In the genomic region with DNA sequence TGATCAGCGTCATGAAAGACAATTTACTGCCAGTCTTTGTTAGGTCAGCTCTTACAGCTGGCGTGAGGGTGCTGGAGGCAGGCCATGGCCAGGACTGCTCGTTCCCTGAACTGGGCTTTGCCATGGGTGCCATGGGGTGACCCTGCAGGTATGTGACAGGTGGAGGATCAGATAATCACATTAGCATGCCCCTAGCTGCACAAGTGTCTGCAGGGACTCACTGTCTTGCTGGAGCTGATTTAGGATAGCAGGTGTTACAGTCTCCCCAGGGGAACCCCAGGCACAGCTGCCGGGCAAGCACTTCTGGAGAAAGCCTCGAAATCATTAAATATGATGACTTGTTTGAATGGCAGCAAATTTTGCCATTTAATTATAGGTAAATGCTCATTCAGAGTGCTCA, we compare ENCODE assay signal across 14 mouse cellular contexts.
DNase-seq lines count a peak whose midpoint lies in the region; ATAC-seq and TF ChIP-seq lines count a peak whose summit lies in the region.
"Had no signal": no experiment of that assay in that cellular context is flagged by ENCODE, and none has a peak within 500 bp of the region (broad histone marks: within the 10 kb centered on the region; RNA-seq: fewer than 3 reads in every experiment).

No protein-coding gene starts in this region.

- no peaks in the 10 kb centered on the region for H3K9me3 ChIP-seq in hindbrain, embryonic 15.5 days
- no peaks in the 10 kb centered on the region for H3K9me3 ChIP-seq in midbrain, postnatal 0 days (ENCODE audit: low read length)
- H3K9me3 ChIP-seq: forebrain, embryonic 13.5 days; heart, embryonic 12.5 days had no signal

- WGBS in hindbrain, embryonic 15.5 days = 34% methylated on average over 5 of the region's 5 CpGs
- WGBS in midbrain, postnatal 0 days = 38% methylated on average over 5 of the region's 5 CpGs

- TF ChIP-seq CTCF in brain, embryonic 14.5 days (IDR thresholded peaks at IDR 0.05; ENCODE audit: borderline replicate concordance, extremely low read depth, insufficient read depth, insufficient read length) = no peak
- TF ChIP-seq CTCF in midbrain, postnatal 0 days (IDR thresholded peaks at IDR 0.05) = no peak

- no peak overlapping the region for H3K27ac ChIP-seq in hindbrain, embryonic 15.5 days (replicated peaks)
- H3K27ac ChIP-seq in midbrain, postnatal 0 days (ENCODE audit: low read depth, low read length) = no peak overlapping the region
- H3K27ac ChIP-seq: forebrain, embryonic 13.5 days; layer of hippocampus, adult 2 months; liver, embryonic 14.5 days had no signal

- H3K36me3 ChIP-seq in hindbrain, embryonic 15.5 days = no peaks in the 10 kb centered on the region
- no peaks in the 10 kb centered on the region for H3K36me3 ChIP-seq in midbrain, postnatal 0 days (ENCODE audit: insufficient read depth, low read length)
- H3K36me3 ChIP-seq: heart, embryonic 12.5 days had no signal

- no peak overlapping the region for H3K4me3 ChIP-seq in hindbrain, embryonic 15.5 days
- H3K4me3 ChIP-seq in midbrain, postnatal 0 days (ENCODE audit: low read depth, low read length) = no peak overlapping the region
- H3K4me3 ChIP-seq: forebrain, embryonic 13.5 days; heart, embryonic 12.5 days; layer of hippocampus, adult 2 months had no signal

- peak; percentile 63 for ATAC-seq in hindbrain, embryonic 15.5 days (ENCODE audit: low FRiP score, low read depth)
- ATAC-seq in midbrain, postnatal 0 days (ENCODE audit: low FRiP score) = no peak
- ATAC-seq in inflammation-experienced regulatory T-cells, adult 6 months = no peak
- no peak for ATAC-seq in erythroid progenitor cell, adult 5-6 weeks (replicated peaks; ENCODE audit: low FRiP score, poor library complexity, severe bottlenecking)
- ATAC-seq: forebrain, embryonic 13.5 days had no signal

- H3K4me2 ChIP-seq in hindbrain, embryonic 15.5 days = no peak overlapping the region
- H3K4me2 ChIP-seq in midbrain, postnatal 0 days (ENCODE audit: low read depth, low read length, poor library complexity, severe bottlenecking) = no peak overlapping the region
- H3K4me2 ChIP-seq: forebrain, embryonic 13.5 days; heart, embryonic 12.5 days had no signal

- H3K4me1 ChIP-seq in hindbrain, embryonic 15.5 days (replicated peaks) = peaks cover 2% of the 10 kb centered on the region
- no peaks in the 10 kb centered on the region for H3K4me1 ChIP-seq in midbrain, postnatal 0 days (ENCODE audit: insufficient read depth, low read length)
- H3K4me1 ChIP-seq: heart, embryonic 12.5 days had no signal

- TF ChIP-seq POLR2A in brain, embryonic 14.5 days (IDR thresholded peaks at IDR 0.05; ENCODE audit: borderline replicate concordance, extremely low read depth, insufficient read depth, insufficient read length, poor library complexity, severe bottlenecking) = no peak

- H3K9ac ChIP-seq in hindbrain, embryonic 15.5 days = no peak overlapping the region
- H3K9ac ChIP-seq in midbrain, postnatal 0 days (replicated peaks; ENCODE audit: low read length, poor library complexity, severe bottlenecking) = no peak overlapping the region
- H3K9ac ChIP-seq: forebrain, embryonic 13.5 days; heart, embryonic 12.5 days; liver, embryonic 14.5 days had no signal

- DNase-seq in cerebellum, postnatal 25 days = peak; percentile 7 to 12
- no peak for DNase-seq in cerebellum, adult 9-10 months
- DNase-seq in brain, embryonic 14.5 days (ENCODE audit: low read depth) = peak; percentile 68
- peak; percentile 39 for DNase-seq in midbrain, postnatal 0 days (ENCODE audit: low spot score)
- DNase-seq in embryo, embryonic 10.5 days (ENCODE audit: low spot score) = no peak
- DNase-seq: B cell, adult 2 months; gastrocnemius, postnatal 14 days had no signal

- H3K27me3 ChIP-seq in hindbrain, embryonic 15.5 days = no peaks in the 10 kb centered on the region
- H3K27me3 ChIP-seq in midbrain, postnatal 0 days (ENCODE audit: insufficient read depth, low read length) = no peaks in the 10 kb centered on the region
- H3K27me3 ChIP-seq: forebrain, embryonic 13.5 days; heart, embryonic 12.5 days had no signal

Comparison
In these comparisons a context has a peak if more than half of its experiments do, and no peak if none do; other contexts are left out.
1. DNase-seq: peak in cerebellum, postnatal 25 days (2 of 2), brain, embryonic 14.5 days (single experiment) and midbrain, postnatal 0 days (single experiment); none in cerebellum, adult 9-10 months (single experiment) and embryo, embryonic 10.5 days (single experiment).